9 mouse cellular contexts compared by ENCODE assay signal in the genomic region with DNA sequence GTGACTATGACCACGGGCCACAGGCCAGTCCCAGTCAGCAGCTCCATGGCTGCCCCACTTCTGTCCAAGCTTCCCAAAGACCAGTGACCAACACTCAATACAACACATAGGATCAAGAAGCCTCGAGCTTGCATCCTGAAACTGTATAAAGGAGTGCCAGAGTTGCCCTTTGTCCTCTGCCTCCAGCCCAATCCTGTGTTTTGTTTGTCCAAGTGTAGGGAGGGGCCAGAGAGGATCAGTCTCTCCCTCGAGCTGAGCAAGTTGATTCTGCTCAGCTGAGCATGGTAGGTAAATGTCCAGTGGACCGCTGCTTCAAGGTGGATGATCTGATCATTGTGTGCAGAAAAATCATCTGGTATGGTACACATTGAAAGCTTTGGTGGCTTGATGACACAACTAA.
"Had no signal": no experiment of that assay in that cellular context is flagged by ENCODE, and none has a peak within 500 bp of the region (broad histone marks: within the 10 kb centered on the region; RNA-seq: fewer than 3 reads in every experiment).

No protein-coding gene starts in this region.

- H3K9ac ChIP-seq: limb, embryonic 13.5 days; midbrain, embryonic 13.5 days had no signal

- H3K27me3 ChIP-seq: limb, embryonic 13.5 days; midbrain, embryonic 13.5 days had no signal

- H3K4me2 ChIP-seq: limb, embryonic 13.5 days; midbrain, embryonic 13.5 days had no signal

- H3K9me3 ChIP-seq: midbrain, embryonic 13.5 days had no signal

- H3K36me3 ChIP-seq: limb, embryonic 13.5 days; midbrain, embryonic 13.5 days had no signal

- H3K4me3 ChIP-seq: limb, embryonic 13.5 days; midbrain, embryonic 13.5 days had no signal

- ATAC-seq: hindbrain, postnatal 0 days; midbrain, embryonic 13.5 days had no signal

- H3K27ac ChIP-seq: hindbrain, postnatal 0 days; limb, embryonic 13.5 days; midbrain, embryonic 13.5 days had no signal

- H3K4me1 ChIP-seq: limb, embryonic 13.5 days; midbrain, embryonic 13.5 days had no signal

- DNase-seq: kidney, adult 11 months; kidney, postnatal 14 days; lung, adult 18-20 months; right cerebral cortex, postnatal 25 days; thymus, adult 2 months; thymus, postnatal 36 days had no signal
